Mouse (Mus musculus) telencephalon, adult 2 months (tissue): Measurements from ENCODE around the gene Slc25a39.

ENCODE experiments used
- DNase-seq: peaks from one replicate; pipeline ENCODE4 v3.0.0-alpha.2; 2011; ENCODE audit warnings: low read depth, low spot score

Gene Slc25a39

GRCm38 (mm10) chr11:102436471-102436790, 28.7 kb upstream of the Slc25a39 start:
- no peak for DNase-seq

- DNase-seq, result no peak
Observed at GRCm38 (mm10) chr11:102435754-102436470, 28.2 kb upstream of the Slc25a39 start.

GRCm38 (mm10) chr11:102434816-102435705, 27.3 kb upstream of the Slc25a39 start:
- no peak for DNase-seq

GRCm38 (mm10) chr11:102434406-102434805, 26.7 kb upstream of the Slc25a39 start:
- no peak for DNase-seq

- no peak for DNase-seq
Observed at GRCm38 (mm10) chr11:102433866-102434265, 26.1 kb upstream of the Slc25a39 start.

GRCm38 (mm10) chr11:102432896-102433295, 25.1 kb upstream of the Slc25a39 start:
- no peak for DNase-seq

GRCm38 (mm10) chr11:102432115-102432843, 24.5 kb upstream of the Slc25a39 start:
- no peak for DNase-seq

- no peak for DNase-seq
Observed at GRCm38 (mm10) chr11:102431728-102432114, 24.0 kb upstream of the Slc25a39 start.

- DNase-seq, result no peak
Observed at GRCm38 (mm10) chr11:102431018-102431645, 23.4 kb upstream of the Slc25a39 start.

- peak; percentile 97 for DNase-seq
Observed at GRCm38 (mm10) chr11:102430121-102431017, 22.6 kb upstream of the Slc25a39 start, which contains the start of gene Grn. TSS of gene Grn (plus strand) at chr11:102430315.

GRCm38 (mm10) chr11:102429551-102429950, 21.8 kb upstream of the Slc25a39 start:
- DNase-seq, result no peak

- no peak for DNase-seq
Observed at GRCm38 (mm10) chr11:102428981-102429540, 21.3 kb upstream of the Slc25a39 start.

- no peak for DNase-seq
Observed at GRCm38 (mm10) chr11:102425555-102426316, 18.0 kb upstream of the Slc25a39 start.

GRCm38 (mm10) chr11:102424666-102425065, 16.9 kb upstream of the Slc25a39 start:
- DNase-seq, result no peak

GRCm38 (mm10) chr11:102421559-102421958, 13.8 kb upstream of the Slc25a39 start:
- no peak for DNase-seq

GRCm38 (mm10) chr11:102418887-102419286, 11.1 kb upstream of the Slc25a39 start:
- DNase-seq, result no peak

GRCm38 (mm10) chr11:102417160-102417559, 9.4 kb upstream of the Slc25a39 start:
- DNase-seq, result no peak

GRCm38 (mm10) chr11:102415034-102415802, 7.5 kb upstream of the Slc25a39 start:
- DNase-seq, result no peak

- no peak for DNase-seq
Observed at GRCm38 (mm10) chr11:102413059-102413458, 5.3 kb upstream of the Slc25a39 start.
